Mouse (Mus musculus): ENCODE data around the gene Zmynd11. TPM values are rescaled to one million over a fixed set of nuclear protein-coding genes. Genes with fewer than 3 reads are reported as not detected.

Zmynd11 gene
- total RNA-seq, 2 experiments from 2014 or later = 136 to 143 TPM

- no peak for DNase-seq
- intact Hi-C loops (cut with DNase I) = no loop called here
Observed at GRCm38 (mm10) chr13:9667954-9668496, 97.1 kb downstream of the Zmynd11 start.

- intact Hi-C loops (cut with DNase I) = no loop called here
- no peak for DNase-seq
Observed at GRCm38 (mm10) chr13:9663593-9663992, 101.5 kb downstream of the Zmynd11 start.

- intact Hi-C loops (cut with DNase I) = no loop called here
- no peak for DNase-seq
Observed at GRCm38 (mm10) chr13:9660711-9661110, 104.4 kb downstream of the Zmynd11 start.

- no peak for DNase-seq
- intact Hi-C loops (cut with DNase I) = no loop called here
Observed at GRCm38 (mm10) chr13:9656613-9657012, 108.5 kb downstream of the Zmynd11 start.

GRCm38 (mm10) chr13:9653018-9653417 is 112.1 kb downstream of the Zmynd11 start:
- intact Hi-C loops (cut with DNase I) = no loop called here
- DNase-seq = no peak

- intact Hi-C loops (cut with DNase I) = no loop called here
Observed at GRCm38 (mm10) chr13:9650580-9650979, 114.5 kb downstream of the Zmynd11 start.

GRCm38 (mm10) chr13:9649894-9650293 is 115.2 kb downstream of the Zmynd11 start:
- intact Hi-C loops (cut with DNase I) = no loop called here
- no peak for DNase-seq

More at GRCm38 (mm10) chr13:9650580-9650979, 114.5 kb downstream of the Zmynd11 start:
- no peak for DNase-seq

- no peak for DNase-seq
- intact Hi-C loops (cut with DNase I) = no loop called here
Observed at GRCm38 (mm10) chr13:9648716-9649115, 116.4 kb downstream of the Zmynd11 start.

GRCm38 (mm10) chr13:9637949-9638348 is 127.2 kb downstream of the Zmynd11 start:
- DNase-seq = no peak
- intact Hi-C loops (cut with DNase I) = loop anchor here (2.0 kb wide), 1 partner anchor 455 kb away; no protein-coding TSS in a partner anchor

GRCm38 (mm10) chr13:9636505-9636904 is 128.6 kb downstream of the Zmynd11 start:
- intact Hi-C loops (cut with DNase I) = loop anchor here (2.0 kb wide), 1 partner anchor 454 kb away; no protein-coding TSS in a partner anchor
- peak; percentile 42 to 48 for DNase-seq

- no peak for DNase-seq
- intact Hi-C loops (cut with DNase I) = loop anchor here (2.0 kb wide), 1 partner anchor 453 kb away; no protein-coding TSS in a partner anchor
Observed at GRCm38 (mm10) chr13:9635951-9636350, 129.2 kb downstream of the Zmynd11 start.
